Comparison of ENCODE assay signal across 17 mouse cellular contexts in the genomic region with DNA sequence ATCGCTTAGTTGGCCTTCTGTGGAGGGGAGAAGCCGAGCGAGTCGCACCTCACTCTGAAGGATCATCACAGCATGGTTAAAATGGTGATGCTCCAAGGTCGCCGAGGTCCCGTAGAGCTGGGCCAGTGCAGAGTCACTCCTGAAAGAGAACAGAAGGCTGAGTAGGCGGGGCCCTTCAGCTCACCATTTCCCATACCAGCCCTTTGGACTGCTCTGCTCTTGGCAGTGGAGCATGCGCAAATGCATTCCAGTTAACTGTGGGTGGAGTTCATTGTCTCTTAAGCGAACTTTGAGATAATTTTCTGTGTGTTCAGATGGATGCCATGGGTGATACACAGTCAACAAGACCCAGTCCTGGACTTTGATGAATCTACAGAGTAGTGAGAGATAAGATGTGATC.
A peak's percentile ranks its signal among the peaks of the same experiment; 100 is the strongest.
DNase-seq lines count a peak whose midpoint lies in the region; TF ChIP-seq lines count a peak whose summit lies in the region.
"Had no signal": no experiment of that assay in that cellular context is flagged by ENCODE, and none has a peak within 500 bp of the region (broad histone marks: within the 10 kb centered on the region; RNA-seq: fewer than 3 reads in every experiment).

No protein-coding gene starts in this region.

- no peaks in the 10 kb centered on the region for H3K36me3 ChIP-seq in megakaryocyte, embryonic 14.5 days (replicated peaks; ENCODE audit: low read length)
- H3K36me3 ChIP-seq: embryonic facial prominence, embryonic 13.5 days; heart, embryonic 15.5 days; liver, embryonic 15.5 days had no signal

- DNase-seq in layer of hippocampus, adult 2 months (ENCODE audit: low spot score in 2 of 2) = no peak
- no peak for DNase-seq in layer of hippocampus, postnatal 25 days (ENCODE audit: extremely low spot score in 1 of 2, low spot score in 1 of 2)
- DNase-seq in adrenal gland, postnatal 10 days = peak; percentile 15
- DNase-seq in kidney, adult 9 months = peak; percentile 60
- DNase-seq in right cerebral cortex, postnatal 10 days (ENCODE audit: low spot score in 2 of 2) = no peak
- no peak for DNase-seq in urinary bladder, adult 18-20 months (ENCODE audit: low spot score in 2 of 2)
- DNase-seq: cerebellum, postnatal 10 days; gastrocnemius, postnatal 36 days; layer of hippocampus, adult 9-11 months; right cerebral cortex, postnatal 14 days; thymus, postnatal 4 days had no signal

- no peaks in the 10 kb centered on the region for H3K4me1 ChIP-seq in megakaryocyte, embryonic 14.5 days
- H3K4me1 ChIP-seq: liver, embryonic 15.5 days had no signal

- H3K9me3 ChIP-seq in megakaryocyte, embryonic 14.5 days = no peaks in the 10 kb centered on the region
- H3K9me3 ChIP-seq: embryonic facial prominence, embryonic 13.5 days; forebrain, embryonic 13.5 days; heart, embryonic 15.5 days; liver, embryonic 15.5 days had no signal

- H3K27me3 ChIP-seq in megakaryocyte, embryonic 14.5 days (replicated peaks) = peaks cover 35% of the 10 kb centered on the region
- H3K27me3 ChIP-seq: embryonic facial prominence, embryonic 13.5 days; forebrain, embryonic 13.5 days; heart, embryonic 15.5 days; liver, embryonic 15.5 days had no signal

- peak overlapping the region; percentile 28 for H3K27ac ChIP-seq in layer of hippocampus, adult 2 months
- H3K27ac ChIP-seq: embryonic facial prominence, embryonic 13.5 days; forebrain, embryonic 13.5 days; heart, embryonic 15.5 days; hindbrain, embryonic 14.5 days; liver, embryonic 15.5 days had no signal

- peak overlapping the region; percentile 34 for H3K4me3 ChIP-seq in layer of hippocampus, adult 2 months
- H3K4me3 ChIP-seq in megakaryocyte, embryonic 14.5 days (replicated peaks) = peak overlapping the region; percentile 4
- H3K4me3 ChIP-seq: embryonic facial prominence, embryonic 13.5 days; forebrain, embryonic 13.5 days; heart, embryonic 15.5 days; liver, embryonic 15.5 days had no signal

- no peak for TF ChIP-seq CTCF in layer of hippocampus, adult 2 months (conservative IDR thresholded peaks at IDR 0.05)

Comparison
In these comparisons a context has a peak if more than half of its experiments do, and no peak if none do; other contexts are left out.
1. DNase-seq: peak in adrenal gland, postnatal 10 days (single experiment) and kidney, adult 9 months (single experiment); none in layer of hippocampus, adult 2 months (0 of 2), layer of hippocampus, postnatal 25 days (0 of 2), right cerebral cortex, postnatal 10 days (0 of 2) and urinary bladder, adult 18-20 months (0 of 2).